In genomic region chr2:159069180-159069579, GRCm38 (mm10) we compare ENCODE assay signal across 10 mouse cellular contexts.
DNase-seq lines count a peak whose midpoint lies in the region; ATAC-seq and TF ChIP-seq lines count a peak whose summit lies in the region.
"Had no signal": no experiment of that assay in that cellular context is flagged by ENCODE, and none has a peak within 500 bp of the region (broad histone marks: within the 10 kb centered on the region; RNA-seq: fewer than 3 reads in every experiment).

No protein-coding gene starts in this region.

- H3K4me3 ChIP-seq in lung, postnatal 0 days (ENCODE audit: low read depth, low read length) = no peak overlapping the region
- no peak overlapping the region for H3K4me3 ChIP-seq in kidney, embryonic 15.5 days (replicated peaks)
- H3K4me3 ChIP-seq in neural tube, embryonic 14.5 days (ENCODE audit: low read depth, low read length) = no peak overlapping the region
- H3K4me3 ChIP-seq: heart, embryonic 10.5 days; stomach, embryonic 15.5 days had no signal

- H3K27me3 ChIP-seq in lung, postnatal 0 days (replicated peaks; ENCODE audit: insufficient read depth, low read length) = no peaks in the 10 kb centered on the region
- H3K27me3 ChIP-seq in kidney, embryonic 15.5 days = no peaks in the 10 kb centered on the region
- H3K27me3 ChIP-seq in neural tube, embryonic 14.5 days (ENCODE audit: control insufficient read depth, insufficient read depth, low read length) = peaks cover 42% of the 10 kb centered on the region
- H3K27me3 ChIP-seq: stomach, embryonic 15.5 days had no signal

- H3K9me3 ChIP-seq in lung, postnatal 0 days (ENCODE audit: low read length) = no peaks in the 10 kb centered on the region
- no peaks in the 10 kb centered on the region for H3K9me3 ChIP-seq in kidney, embryonic 15.5 days (replicated peaks)
- H3K9me3 ChIP-seq in neural tube, embryonic 14.5 days (ENCODE audit: control insufficient read depth, low read length) = no peaks in the 10 kb centered on the region
- H3K9me3 ChIP-seq: heart, embryonic 10.5 days; stomach, embryonic 15.5 days had no signal

- no peak for DNase-seq in lung, postnatal 0 days (ENCODE audit: low spot score)
- no peak for DNase-seq in lung, postnatal 25 days (ENCODE audit: low spot score)
- DNase-seq in cerebellum, postnatal 10 days = peak; percentile 86 to 93
- no peak for DNase-seq in urinary bladder, postnatal 4 days (ENCODE audit: low spot score in 2 of 2)

- H3K36me3 ChIP-seq in lung, postnatal 0 days (ENCODE audit: insufficient read depth, low read length) = no peaks in the 10 kb centered on the region
- H3K36me3 ChIP-seq in kidney, embryonic 15.5 days = no peaks in the 10 kb centered on the region
- no peaks in the 10 kb centered on the region for H3K36me3 ChIP-seq in neural tube, embryonic 14.5 days (ENCODE audit: control insufficient read depth, insufficient read depth, low read length)
- H3K36me3 ChIP-seq: heart, embryonic 10.5 days; stomach, embryonic 15.5 days had no signal

- H3K4me1 ChIP-seq in lung, postnatal 0 days (ENCODE audit: insufficient read depth, low read depth, low read length) = no peaks in the 10 kb centered on the region
- peaks cover 25% of the 10 kb centered on the region for H3K4me1 ChIP-seq in kidney, embryonic 15.5 days
- no peaks in the 10 kb centered on the region for H3K4me1 ChIP-seq in neural tube, embryonic 14.5 days (ENCODE audit: control insufficient read depth, insufficient read depth, low read length)
- H3K4me1 ChIP-seq: heart, embryonic 10.5 days; stomach, embryonic 15.5 days had no signal

- peak; percentile 29 for ATAC-seq in lung, postnatal 0 days
- ATAC-seq in kidney, embryonic 15.5 days (replicated peaks; ENCODE audit: low FRiP score) = peak; percentile 33
- ATAC-seq in neural tube, embryonic 14.5 days (ENCODE audit: low read depth) = peak; percentile 82; the same call in 1 of the 2 replicates
- no peak for ATAC-seq in megakaryocyte-erythroid progenitor cell, adult 5-6 weeks (replicated peaks; ENCODE audit: low FRiP score, low TSS enrichment, poor library complexity, severe bottlenecking)
- ATAC-seq in megakaryocyte progenitor cell, adult 5-6 weeks (replicated peaks; ENCODE audit: poor library complexity) = no peak

- H3K27ac ChIP-seq in lung, postnatal 0 days (ENCODE audit: low read length) = peak overlapping the region; percentile 28; the same call in 1 of the 2 replicates
- H3K27ac ChIP-seq in kidney, embryonic 15.5 days = peak overlapping the region; percentile 87
- no peak overlapping the region for H3K27ac ChIP-seq in neural tube, embryonic 14.5 days (ENCODE audit: low read depth, low read length)
- H3K27ac ChIP-seq: heart, embryonic 10.5 days; stomach, embryonic 15.5 days had no signal

- TF ChIP-seq CTCF in lung, postnatal 0 days (IDR thresholded peaks at IDR 0.05) = no peak

- no peak for TF ChIP-seq EP300 in lung, postnatal 0 days (IDR thresholded peaks at IDR 0.05)

- H3K4me2 ChIP-seq in lung, postnatal 0 days (replicated peaks; ENCODE audit: low read depth, low read length) = no peak overlapping the region
- H3K4me2 ChIP-seq in kidney, embryonic 15.5 days = no peak overlapping the region
- H3K4me2 ChIP-seq in neural tube, embryonic 14.5 days (ENCODE audit: low read depth, low read length) = no peak overlapping the region
- H3K4me2 ChIP-seq: stomach, embryonic 15.5 days had no signal

- no peak overlapping the region for H3K9ac ChIP-seq in lung, postnatal 0 days (replicated peaks; ENCODE audit: low read depth)
- no peak overlapping the region for H3K9ac ChIP-seq in kidney, embryonic 15.5 days
- H3K9ac ChIP-seq in neural tube, embryonic 14.5 days (replicated peaks; ENCODE audit: low read depth, low read length) = no peak overlapping the region
- H3K9ac ChIP-seq: stomach, embryonic 15.5 days had no signal

- WGBS in lung, postnatal 0 days = 22% methylated on average over 6 of the region's 6 CpGs
- 16% methylated on average over 6 of the region's 6 CpGs for WGBS in kidney, embryonic 15.5 days
- WGBS in neural tube, embryonic 14.5 days = 4% methylated on average over 6 of the region's 6 CpGs

Comparison
In these comparisons a context has a peak if more than half of its experiments do, and no peak if none do; other contexts are left out.
1. ATAC-seq: peak in lung, postnatal 0 days (single experiment), kidney, embryonic 15.5 days (single experiment) and neural tube, embryonic 14.5 days (single experiment); none in megakaryocyte-erythroid progenitor cell, adult 5-6 weeks (single experiment) and megakaryocyte progenitor cell, adult 5-6 weeks (single experiment).
2. DNase-seq: peak in cerebellum, postnatal 10 days (2 of 2); none in lung, postnatal 0 days (single experiment), lung, postnatal 25 days (single experiment) and urinary bladder, postnatal 4 days (0 of 2).